Mouse (Mus musculus): ENCODE results near the gene Lrrc23. TPM values are rescaled to one million over a fixed set of nuclear protein-coding genes. Genes with fewer than 3 reads are reported as not detected.

Lrrc23 gene
- 10.8 TPM for total RNA-seq (2023)

DNA sequence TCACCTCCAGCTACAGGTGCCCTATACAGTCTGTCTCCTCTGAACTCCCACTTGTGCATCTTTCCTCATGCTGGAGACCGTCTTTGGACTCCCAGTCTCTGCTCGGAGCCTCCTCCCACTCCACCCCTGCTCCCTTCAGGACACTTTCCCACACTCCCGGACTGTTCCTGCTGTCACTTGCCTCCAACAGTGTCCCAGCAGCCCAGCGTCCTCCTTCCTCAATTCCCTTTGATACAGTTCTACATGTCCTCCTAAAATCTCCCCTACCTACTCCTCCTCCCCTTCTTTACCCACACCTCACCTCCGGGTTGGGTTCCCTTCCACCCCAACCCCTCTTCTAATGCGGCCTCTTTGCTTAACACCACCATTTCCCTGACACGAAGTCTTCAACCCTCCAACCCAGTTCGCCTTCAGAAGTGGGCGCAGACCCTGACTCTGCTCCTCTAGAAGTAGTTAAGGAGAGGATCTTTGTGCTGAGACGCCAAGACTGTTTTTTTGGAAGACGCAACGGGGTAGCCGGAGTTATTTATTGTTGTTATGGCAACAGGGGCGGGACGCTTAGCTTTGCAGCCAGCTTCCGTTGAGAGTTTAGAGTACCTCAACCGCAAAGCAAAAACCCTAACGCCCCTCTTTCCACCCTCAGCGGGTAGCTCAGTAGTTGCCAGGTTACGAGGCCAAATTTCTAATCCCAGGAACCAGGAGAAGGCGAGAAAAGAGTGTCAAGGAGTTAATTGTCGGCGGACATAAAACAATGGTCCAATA is at the start of gene Lrrc23:
Gene Lrrc23 (minus strand): TSS at position 506 of the 762 bp plus-strand sequence.

DNA sequence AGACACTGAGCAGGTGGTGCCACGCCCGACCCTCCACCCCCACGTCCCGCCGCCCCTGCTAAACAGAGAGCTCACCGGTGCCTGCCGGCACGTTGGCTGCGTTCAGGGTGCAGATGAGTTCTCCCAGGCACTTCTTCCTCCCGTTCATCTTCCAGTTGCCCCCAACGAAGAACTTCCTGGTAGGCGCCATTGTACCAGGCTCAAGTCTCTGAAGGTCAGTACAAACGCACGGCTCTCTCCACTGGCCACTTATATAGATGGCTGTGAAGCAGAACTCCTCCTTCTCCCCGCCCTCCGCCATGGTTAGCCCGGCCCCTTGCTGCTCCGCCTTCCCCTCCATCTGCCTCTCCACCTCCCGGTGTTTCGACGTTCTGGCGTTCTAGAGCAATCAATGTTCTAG is 34.4 kb upstream of the Lrrc23 start, which contains the start of gene Tpi1:
Gene Tpi1 (minus strand): TSS at position 364 of the 400 bp plus-strand sequence.

DNA sequence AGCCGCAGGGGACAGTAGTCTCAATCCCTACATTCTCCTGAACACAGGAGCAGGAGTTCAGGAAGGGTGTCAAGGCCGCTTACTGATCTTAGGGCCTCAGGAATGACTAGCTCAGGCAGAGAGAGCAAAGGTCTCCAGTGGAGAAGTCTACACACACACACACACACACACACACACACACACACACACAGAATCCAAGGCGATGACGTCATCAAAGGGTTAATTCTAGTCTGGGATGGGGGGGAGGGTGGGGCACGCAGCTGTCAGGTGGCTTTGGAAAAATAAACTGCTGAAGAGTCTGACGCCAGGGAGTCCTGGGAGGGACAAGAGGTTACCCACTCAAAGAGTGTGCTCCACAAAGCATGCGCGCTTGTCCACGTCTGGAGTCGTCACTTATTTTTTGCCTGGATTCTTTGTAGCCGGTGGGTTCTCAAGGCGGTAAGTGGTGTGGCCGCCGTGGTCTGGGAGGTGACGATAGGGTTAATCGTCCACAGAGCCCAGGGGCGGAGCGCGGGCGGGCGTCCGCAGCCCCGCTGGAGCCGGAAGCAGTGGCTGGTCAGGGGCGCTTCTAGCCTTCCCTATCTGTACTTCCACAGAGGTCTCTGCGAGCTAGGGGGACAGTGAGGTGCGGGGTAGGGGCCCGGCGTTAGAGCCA is 29.0 kb upstream of the Lrrc23 start, which contains the start of gene Spsb2:
Gene Spsb2 (plus strand): TSS at position 304 of the 655 bp plus-strand sequence.

DNA sequence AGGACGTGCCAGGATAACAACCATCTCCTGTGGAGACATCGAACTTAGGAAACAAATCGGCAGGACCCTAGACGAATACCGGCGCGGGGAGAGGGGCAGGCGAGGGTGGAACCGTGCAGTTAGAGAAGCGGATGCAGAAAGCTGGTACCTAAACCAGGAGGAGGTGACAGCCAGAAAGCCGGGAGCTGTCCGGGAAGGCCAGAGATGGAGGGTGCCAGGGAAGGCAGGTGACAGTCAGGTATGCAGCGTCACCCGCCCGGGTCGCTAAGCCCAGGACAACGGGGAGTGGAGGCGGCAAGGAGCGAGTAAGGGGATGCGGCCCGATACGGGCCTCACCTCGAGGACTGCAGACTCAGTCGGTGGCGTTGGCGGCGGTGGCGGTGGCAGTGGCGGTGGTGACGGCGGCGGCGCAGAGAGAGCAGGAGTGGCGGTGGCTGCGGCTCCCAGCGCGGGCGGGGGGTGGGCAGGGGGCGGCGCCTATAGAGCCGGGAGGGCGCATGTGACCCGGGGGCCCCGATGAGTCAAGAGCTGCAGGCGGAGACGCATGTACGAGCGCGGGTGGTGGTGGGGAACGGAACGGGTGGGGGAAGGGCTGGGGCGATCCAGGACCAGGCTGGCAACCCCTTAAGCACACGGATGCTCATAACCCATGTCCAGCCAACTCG is 10.3 kb downstream of the Lrrc23 start, which contains the start of gene Eno2:
Gene Eno2 (minus strand): TSS at position 573 of the 665 bp plus-strand sequence.

DNA sequence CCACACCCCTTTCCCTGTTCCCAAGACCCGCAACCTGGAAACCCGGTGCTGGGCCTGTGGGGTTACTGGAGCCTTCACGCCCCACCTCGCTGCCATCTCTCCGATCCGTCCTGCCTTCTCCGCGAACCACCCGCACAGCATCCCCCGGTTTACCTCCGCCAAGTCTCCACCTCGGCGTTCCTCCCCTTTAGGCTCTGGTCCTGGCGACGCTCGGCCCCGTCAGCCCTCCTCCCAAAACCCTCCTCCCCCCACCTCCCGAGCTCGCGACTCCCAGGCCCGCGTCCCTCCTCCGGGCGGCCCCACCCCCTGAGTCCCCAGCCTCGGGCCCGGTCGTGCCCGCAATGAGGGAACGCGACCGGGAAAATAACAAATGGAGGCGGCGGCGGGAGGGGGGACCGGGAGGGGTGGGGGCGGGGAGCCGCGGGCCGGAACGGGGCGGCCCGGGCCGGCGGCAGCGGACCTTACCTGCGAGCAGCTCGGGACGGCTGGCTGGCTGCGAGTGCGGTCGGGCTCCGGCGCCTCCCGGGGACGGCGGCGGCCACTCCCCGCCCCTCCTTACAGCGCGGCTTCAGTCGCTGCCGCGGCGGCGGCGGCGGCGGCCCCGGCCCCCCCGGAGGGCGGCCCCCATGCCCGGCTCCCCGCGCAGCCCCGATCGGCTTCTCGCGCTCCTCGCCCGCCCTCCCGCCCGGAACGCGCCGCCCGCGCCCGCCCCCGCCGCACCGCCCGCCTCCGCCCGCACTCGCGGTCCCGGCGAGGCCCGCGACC is 23.5 kb downstream of the Lrrc23 start, which contains the start of the genes Gm45234 and Atn1:
Gene Gm45234 (minus strand): TSS at position 191 of the 765 bp plus-strand sequence.
Gene Atn1 (minus strand): TSS at position 694 of the 765 bp plus-strand sequence.

DNA sequence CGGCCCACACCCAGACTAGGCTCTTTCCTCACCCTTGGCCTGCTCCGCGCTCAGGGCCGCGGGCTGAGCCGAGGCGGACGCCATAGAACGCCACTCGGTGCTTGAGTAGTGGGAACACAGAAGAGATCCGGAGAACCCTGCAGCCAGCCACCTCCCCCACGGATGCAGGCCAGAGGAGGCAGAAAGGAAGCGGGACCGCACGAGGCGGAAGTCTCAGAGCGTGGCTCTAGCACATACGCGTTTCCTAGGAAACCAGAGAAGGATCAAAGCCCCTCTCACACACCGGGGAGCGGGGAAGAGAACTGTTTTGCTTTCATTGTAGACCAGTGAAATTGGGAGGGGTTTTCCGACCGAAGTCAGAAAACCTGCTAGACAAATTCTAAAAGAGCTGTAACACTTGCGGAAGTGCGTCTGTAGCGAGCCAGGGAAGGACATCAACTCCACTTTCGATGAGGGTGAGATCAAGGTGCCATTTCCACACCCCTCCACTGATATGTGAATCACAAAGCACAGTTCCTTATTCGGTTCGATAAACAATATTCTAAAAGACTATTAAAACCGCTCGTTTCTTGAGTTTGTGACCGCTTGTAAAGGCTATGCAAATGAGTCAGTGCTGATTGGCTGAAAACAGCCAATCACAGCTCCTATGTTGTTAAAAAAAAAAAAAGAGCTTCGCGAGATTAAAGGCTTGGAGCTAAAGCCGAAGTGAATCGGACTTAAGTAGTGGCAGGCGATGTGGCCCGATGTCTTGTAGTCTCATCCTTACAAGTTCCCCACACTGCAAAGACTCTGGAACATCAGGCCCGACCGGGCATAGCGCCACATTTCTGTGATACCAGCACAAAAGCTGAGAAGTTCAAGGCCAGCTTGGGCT is 38.4 kb downstream of the Lrrc23 start, which contains the start of gene Grcc10:
Gene Grcc10 (minus strand): TSS at position 487 of the 874 bp plus-strand sequence.

DNA sequence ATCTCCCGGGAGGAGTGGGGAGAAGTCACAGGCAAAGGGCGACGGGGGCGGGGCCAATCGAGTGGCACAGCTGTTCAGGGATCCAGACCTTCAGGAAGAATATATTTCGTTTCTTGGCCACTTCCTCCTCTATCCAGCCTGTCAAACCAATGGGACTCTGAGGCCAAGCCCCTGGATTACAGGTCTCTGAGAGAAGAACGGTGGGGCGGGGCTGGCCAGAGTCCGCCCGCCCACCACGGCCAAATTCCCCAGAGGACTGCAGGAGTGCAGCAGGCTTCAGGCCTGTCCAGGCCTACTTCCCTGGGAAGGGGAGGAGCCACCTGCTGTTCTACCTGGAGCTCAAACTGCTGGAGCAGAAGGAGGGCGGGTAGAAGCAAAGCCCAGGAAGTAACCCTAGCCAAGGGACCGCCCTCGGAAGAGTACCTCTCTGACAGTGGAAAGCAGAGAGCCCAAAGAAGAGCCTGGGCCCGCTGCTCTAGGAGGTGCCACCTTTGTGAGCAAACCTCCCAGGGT is 41.0 kb downstream of the Lrrc23 start, which contains the start of gene Ptpn6:
Gene Ptpn6 (minus strand): TSS at position 204 of the 513 bp plus-strand sequence.

Other genes starting within 250 kb of the Lrrc23 start
- gene C1s1, start 237.4 kb downstream of the Lrrc23 start, total RNA-seq (2023) = 2.8 TPM
- not detected for gene C1rb, start 209.4 kb downstream of the Lrrc23 start, total RNA-seq (2023)
- 0.21 TPM for gene C1s2, start 143.6 kb downstream of the Lrrc23 start, total RNA-seq (2023)
- gene Lpcat3, start 116.7 kb downstream of the Lrrc23 start, total RNA-seq (2023) = 82.6 TPM
- 168 TPM for gene Emg1, start 67.5 kb downstream of the Lrrc23 start, total RNA-seq (2023)
- 186 TPM for gene Phb2, start 67.4 kb downstream of the Lrrc23 start, total RNA-seq (2023)
- gene Ptpn6, start 41.0 kb downstream of the Lrrc23 start, total RNA-seq (2023) = 178 TPM
- 265 TPM for gene Grcc10, start 38.4 kb downstream of the Lrrc23 start, total RNA-seq (2023)
- 1.5 TPM for gene Gm45234, start 23.7 kb downstream of the Lrrc23 start, total RNA-seq (2023)
- 188 TPM for gene Atn1, start 23.2 kb downstream of the Lrrc23 start, total RNA-seq (2023)
- gene Eno2, start 10.1 kb downstream of the Lrrc23 start, total RNA-seq (2023) = 2.7 TPM
- gene Spsb2, start 28.9 kb upstream of the Lrrc23 start, total RNA-seq (2023) = 3.6 TPM
- 31.2 TPM for gene Tpi1, start 34.6 kb upstream of the Lrrc23 start, total RNA-seq (2023)
- 58.0 TPM for gene Usp5, start 49.8 kb upstream of the Lrrc23 start, total RNA-seq (2023)
- gene Cdca3, start 49.8 kb upstream of the Lrrc23 start, total RNA-seq (2023) = 1.8 TPM
- gene Gnb3, start 60.5 kb upstream of the Lrrc23 start, total RNA-seq (2023) = not detected
- 1.0 TPM for gene P3h3, start 78.0 kb upstream of the Lrrc23 start, total RNA-seq (2023)
- gene Gpr162, start 84.3 kb upstream of the Lrrc23 start, total RNA-seq (2023) = 2.3 TPM
- 458 TPM for gene Cd4, start 108.5 kb upstream of the Lrrc23 start, total RNA-seq (2023)
- gene Lag3, start 132.0 kb upstream of the Lrrc23 start, total RNA-seq (2023) = 1.6 TPM
- 75.5 TPM for gene Ptms, start 140.4 kb upstream of the Lrrc23 start, total RNA-seq (2023)
- gene Mlf2, start 151.7 kb upstream of the Lrrc23 start, total RNA-seq (2023) = 86.9 TPM
- 35.8 TPM for gene Cops7a, start 185.8 kb upstream of the Lrrc23 start, total RNA-seq (2023)
- 0.89 TPM for gene Pianp, start 217.0 kb upstream of the Lrrc23 start, total RNA-seq (2023)
- gene Zfp384, start 229.4 kb upstream of the Lrrc23 start, total RNA-seq (2023) = 88.6 TPM

Data from CD4-positive naive resting alpha-beta T cell, adult 57 days (primary cell).